Comparison of ENCODE assay signal across 20 mouse cellular contexts in the genomic region with DNA sequence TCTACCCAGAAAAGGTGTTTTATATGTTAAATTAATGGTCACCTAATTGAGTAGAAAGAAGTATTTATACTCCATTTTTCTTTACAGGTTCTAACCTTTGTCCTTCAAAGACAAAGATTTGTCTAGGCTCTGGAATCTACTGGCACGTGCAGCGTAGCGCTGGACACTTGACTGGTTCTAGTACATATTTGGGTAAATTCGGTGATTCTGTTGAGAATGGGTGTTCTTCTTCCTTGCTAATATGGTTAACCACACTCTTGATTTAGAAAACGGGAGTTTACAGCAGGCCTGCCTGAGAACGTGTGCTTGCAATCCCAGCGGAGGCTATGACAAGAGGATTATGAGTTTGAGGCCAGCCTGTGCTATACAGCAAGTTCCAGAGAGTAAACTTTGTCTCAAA.
DNase-seq lines count a peak whose midpoint lies in the region; TF ChIP-seq lines count a peak whose summit lies in the region.
"Had no signal": no experiment of that assay in that cellular context is flagged by ENCODE, and none has a peak within 500 bp of the region (broad histone marks: within the 10 kb centered on the region; RNA-seq: fewer than 3 reads in every experiment).

No protein-coding gene starts in this region.

- H3K27ac ChIP-seq in layer of hippocampus, adult 2 months = 0 out of 2 replicates have a peak overlapping the region, but pooled peaks have one; percentile 43
- H3K27ac ChIP-seq in left cerebral cortex, adult 2 months = peak overlapping the region; percentile 11; the same call in 1 of the 2 replicates
- H3K27ac ChIP-seq in CH12.LX (ENCODE audit: insufficient read depth, low read depth) = no peak overlapping the region

- no peak overlapping the region for H3K9ac ChIP-seq in CH12.LX (ENCODE audit: insufficient read depth, low read depth)

- TF ChIP-seq CTCF in layer of hippocampus, adult 2 months (conservative IDR thresholded peaks at IDR 0.05) = no peak
- TF ChIP-seq CTCF in left cerebral cortex, adult 2 months (IDR thresholded peaks at IDR 0.05) = no peak
- no peak for TF ChIP-seq CTCF in CH12.LX (conservative IDR thresholded peaks at IDR 0.05 in 1 of 2, IDR thresholded peaks at IDR 0.05 in 1 of 2; ENCODE audit: low read depth in 2 of 2, low read length in 2 of 2)

- H3K79me2 ChIP-seq in CH12.LX (replicated peaks; ENCODE audit: control insufficient read depth, extremely low read depth, insufficient read depth, poor library complexity, severe bottlenecking) = no peaks in the 10 kb centered on the region

- no peaks in the 10 kb centered on the region for H3K36me3 ChIP-seq in CH12.LX (replicated peaks in 1 of 2; ENCODE audit: control insufficient read depth in 1 of 2, insufficient read depth in 1 of 2, low read length in 1 of 2)
- H3K36me3 ChIP-seq: G1E had no signal

- peak overlapping the region; percentile 43 for H3K4me2 ChIP-seq in CH12.LX (ENCODE audit: insufficient read depth, low read depth, poor library complexity, severe bottlenecking)

- TF ChIP-seq POLR2A in CH12.LX (IDR thresholded peaks at IDR 0.05; ENCODE audit: low read depth, low read length) = no peak

- in situ Hi-C loops in CH12.LX (cut with MboI; ENCODE audit: low pct_ligation_motif_present, low pct_unique_long_range_greater_than_20kb, low sequenced_read_pairs) = no loop called here

- H3K27me3 ChIP-seq in CH12.LX (replicated peaks) = peaks cover 34% of the 10 kb centered on the region
- H3K27me3 ChIP-seq: Patski had no signal

- H3K9me3 ChIP-seq in CH12.LX (replicated peaks; ENCODE audit: low read length) = no peaks in the 10 kb centered on the region
- H3K9me3 ChIP-seq: G1E had no signal

- TF ChIP-seq RAD21 in CH12.LX (IDR thresholded peaks at IDR 0.05; ENCODE audit: low read depth, low read length) = no peak

- TF ChIP-seq EP300 in CH12.LX (IDR thresholded peaks at IDR 0.05; ENCODE audit: low read length) = no peak

- no peak overlapping the region for H3K4me3 ChIP-seq in layer of hippocampus, adult 2 months
- H3K4me3 ChIP-seq in left cerebral cortex, adult 2 months = no peak overlapping the region
- H3K4me3 ChIP-seq in CH12.LX (replicated peaks in 1 of 3; ENCODE audit: low read depth in 2 of 3, low read length in 2 of 3, poor library complexity in 1 of 3) = no peak overlapping the region

- intact Hi-C loops in left cerebral cortex, adult 2 months (cut with DNase I) = no loop called here

- dilution Hi-C loops in CH12.LX (cut with MboI; ENCODE audit: extremely low pct_ligation_motif_present, extremely low pct_unique_long_range_greater_than_20kb, low sequenced_read_pairs) = no loop called here

- DNase-seq in heart, adult 11 months = peak; percentile 69
- DNase-seq in heart, adult 9 months (ENCODE audit: low spot score in 2 of 2) = no peak
- no peak for DNase-seq in layer of hippocampus, adult 2 months (ENCODE audit: low spot score in 2 of 2)
- DNase-seq in layer of hippocampus, adult 9-11 months = no peak
- no peak for DNase-seq in left cerebral cortex, adult 2 months (ENCODE audit: extremely low spot score in 1 of 2, low spot score in 2 of 2)
- no peak for DNase-seq in left cerebral cortex, adult 9 months (ENCODE audit: low spot score in 2 of 2)
- DNase-seq in CH12.LX (ENCODE audit: extremely low read depth) = peak; percentile 10
- no peak for DNase-seq in thymus, postnatal 36 days
- DNase-seq: adrenal gland, adult 2 months; adrenal gland, adult 8-10 months; adrenal gland, postnatal 10 days; adrenal gland, postnatal 14 days; adrenal gland, postnatal 25 days; adrenal gland, postnatal 36 days; B cell, adult 2 months; cerebellum, adult 11 months; cerebellum, adult 11-12 months; cerebellum, adult 18-20 months had no signal

- H3K4me1 ChIP-seq in CH12.LX (ENCODE audit: control insufficient read depth in 1 of 2, insufficient read depth in 2 of 2) = peaks cover 6 to 8% of the 10 kb centered on the region in 2 experiments; a peak in 3 of 4 replicates

TF ChIP-seq in CH12.LX, 34 proteins besides CTCF, POLR2A, EP300 and RAD21:
- TF ChIP-seq KAT2A (IDR thresholded peaks at IDR 0.05; ENCODE audit: insufficient replicate concordance, low read length) (no peak), BHLHE40 (IDR thresholded peaks at IDR 0.05; ENCODE audit: low read depth, low read length) (peak; percentile 94), ELF1 (IDR thresholded peaks at IDR 0.05; ENCODE audit: low read depth, low read length) (no peak), ETS1 (conservative IDR thresholded peaks at IDR 0.05; ENCODE audit: low read depth, low read length) (0 out of 2 replicates have a peak, but pooled peaks have one; percentile 31), MEF2A (IDR thresholded peaks at IDR 0.05; ENCODE audit: borderline replicate concordance, low read depth, low read length) (0 out of 2 replicates have a peak, but pooled peaks have one; percentile 4), JUND (conservative IDR thresholded peaks at IDR 0.05; ENCODE audit: low read depth, low read length) (no peak), USF1 (IDR thresholded peaks at IDR 0.05; ENCODE audit: low read depth, low read length) (no peak)

Comparison
In these comparisons a context has a peak if more than half of its experiments do, and no peak if none do; other contexts are left out.
1. DNase-seq: peak in heart, adult 11 months (single experiment) and CH12.LX (single experiment); none in heart, adult 9 months (0 of 2), layer of hippocampus, adult 2 months (0 of 2), layer of hippocampus, adult 9-11 months (single experiment), left cerebral cortex, adult 2 months (0 of 2), left cerebral cortex, adult 9 months (0 of 2) and thymus, postnatal 36 days (0 of 2).